8 mouse cellular contexts compared by ENCODE assay signal in the genomic region with DNA sequence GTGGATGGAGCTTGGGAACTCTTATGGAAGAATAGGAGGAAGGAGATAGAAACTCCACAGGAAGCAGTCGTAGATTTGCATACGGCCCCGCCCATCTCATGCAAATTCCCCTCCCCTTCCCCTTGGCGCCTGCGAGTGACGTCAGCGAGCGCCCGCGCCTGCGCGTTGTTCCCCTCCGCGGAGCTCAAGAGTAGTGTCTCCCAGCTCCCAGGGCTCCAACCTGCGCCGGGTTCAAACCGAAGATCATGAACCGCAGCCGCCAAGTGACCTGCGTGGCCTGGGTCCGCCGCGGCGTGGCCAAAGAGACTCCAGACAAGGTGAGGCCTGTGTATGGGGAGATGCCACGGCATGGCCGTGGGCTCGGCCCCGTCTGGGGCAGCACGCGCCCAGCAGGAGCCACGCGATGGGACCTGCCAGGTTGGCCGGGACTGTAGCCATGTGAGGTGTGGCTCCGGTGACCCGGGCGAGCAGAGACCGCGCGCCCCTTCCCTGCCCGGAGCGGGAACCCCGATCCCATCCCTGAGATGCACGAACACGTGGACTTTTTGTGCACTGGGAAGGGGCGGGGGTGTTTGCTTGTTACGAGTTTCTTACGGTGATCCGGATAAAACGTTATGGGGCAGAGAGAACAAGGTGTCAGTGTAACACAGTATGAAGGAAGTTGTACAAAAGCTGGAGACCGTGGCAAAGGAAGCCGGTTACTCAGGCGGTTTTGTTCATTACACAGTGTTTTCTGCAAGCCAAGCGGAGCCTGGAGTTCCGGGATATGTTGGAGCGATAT. TPM values are rescaled to one million over a fixed set of nuclear protein-coding genes. Genes with fewer than 3 reads are reported as not detected.
DNase-seq lines count a peak whose midpoint lies in the region; ATAC-seq lines count a peak whose summit lies in the region.

No protein-coding gene starts in this region.

- H3K4me3 ChIP-seq in hindbrain, embryonic 11.5 days (ENCODE audit: low read depth, low read length), result peak overlapping the region; percentile 87

- under 1% methylated on average over 55 of the region's 55 CpGs for WGBS in hindbrain, embryonic 11.5 days

- DNase-seq in Muller cell, postnatal 12 days (ENCODE audit: inconsistent ontology term), result peak; percentile 95
- DNase-seq in cerebellum, adult 9-11 months, result peak; percentile 92
- DNase-seq in frontal cortex, adult 2 months (ENCODE audit: extremely low spot score in 1 of 2, low spot score in 1 of 2), result peak; percentile 87 to 96
- peak; percentile 95 for DNase-seq in hindbrain, embryonic 11.5 days (ENCODE audit: low spot score)
- peak; percentile 90 to 95 for DNase-seq in layer of hippocampus, postnatal 10 days (ENCODE audit: low spot score in 2 of 2)
- peak; percentile 94 for DNase-seq in lung, postnatal 10 days
- DNase-seq in ovary, postnatal 36 days (ENCODE audit: low spot score), result peak; percentile 90
- peak; percentile 92 for DNase-seq in thymus, postnatal 25 days

- H3K27me3 ChIP-seq in hindbrain, embryonic 11.5 days (ENCODE audit: control insufficient read depth, insufficient read depth, low read length), result no peaks in the 10 kb centered on the region

- no peaks in the 10 kb centered on the region for H3K4me1 ChIP-seq in hindbrain, embryonic 11.5 days (replicated peaks; ENCODE audit: control insufficient read depth, insufficient read depth, low read length)

- peak; percentile 97 for ATAC-seq in hindbrain, embryonic 11.5 days (ENCODE audit: low FRiP score)

- H3K4me2 ChIP-seq in hindbrain, embryonic 11.5 days (replicated peaks; ENCODE audit: low read depth, low read length), result peak overlapping the region; percentile 61

- H3K9ac ChIP-seq in hindbrain, embryonic 11.5 days (ENCODE audit: low read depth, low read length), result peak overlapping the region; percentile 82

- 0 out of 2 replicates have a peak, but pooled peaks cover 2% of the 10 kb centered on the region for H3K36me3 ChIP-seq in hindbrain, embryonic 11.5 days (ENCODE audit: control insufficient read depth, insufficient read depth, low read length)

- no peak overlapping the region; the same call in 1 of the 2 replicates for H3K27ac ChIP-seq in hindbrain, embryonic 11.5 days (ENCODE audit: low read depth, low read length)

- H3K9me3 ChIP-seq in hindbrain, embryonic 11.5 days (ENCODE audit: control insufficient read depth, low read length), result no peaks in the 10 kb centered on the region

RNA-seq across cellular contexts. Expression of a gene that starts 42.6 kb away (rescaled TPM):
- 17.7 and 21.0 TPM in 2 replicates for polyA plus RNA-seq in frontal cortex, adult 2 months (2012; rRNA removed)
- polyA plus RNA-seq in hindbrain, embryonic 11.5 days (2014; fragmentation: Nextera tagmentation; extraction: Ambion mirVana), result 91.7 and 93.5 TPM in 2 replicates
- 10 to 100 TPM; 23.3 to 27.8 TPM for total RNA-seq in layer of hippocampus, postnatal 10 days (2021)

RNA-seq across cellular contexts. Expression of a gene that starts 45.1 kb away (rescaled TPM):
- polyA plus RNA-seq in frontal cortex, adult 2 months (2012; rRNA removed), result 26.4 and 29.8 TPM in 2 replicates
- 37.3 and 39.5 TPM in 2 replicates for polyA plus RNA-seq in hindbrain, embryonic 11.5 days (2014; fragmentation: Nextera tagmentation; extraction: Ambion mirVana)
- 10 to 100 TPM; 30.4 to 34.3 TPM for total RNA-seq in layer of hippocampus, postnatal 10 days (2021)

RNA-seq across cellular contexts. Expression of a gene that starts 55.6 kb away (rescaled TPM):
- 0.44 and 0.56 TPM in 2 replicates for polyA plus RNA-seq in frontal cortex, adult 2 months (2012; rRNA removed)
- polyA plus RNA-seq in hindbrain, embryonic 11.5 days (2014; fragmentation: Nextera tagmentation; extraction: Ambion mirVana), result 0.31 and 0.51 TPM in 2 replicates
- under 1 TPM; 0.54 to 0.82 TPM for total RNA-seq in layer of hippocampus, postnatal 10 days (2021)
